Mouse (Mus musculus) CH12F3 (cell line): ENCODE data around the gene Olfr1239.

ENCODE experiments used
- in situ Hi-C: fragments of 300-500 bp; cut with MboI; formaldehyde crosslinking; loops from 2 replicates; pipeline ENCODE4 v1.14.3; 2020; ENCODE audit warnings: low sequenced_read_pairs

The Olfr1239 gene

DNA sequence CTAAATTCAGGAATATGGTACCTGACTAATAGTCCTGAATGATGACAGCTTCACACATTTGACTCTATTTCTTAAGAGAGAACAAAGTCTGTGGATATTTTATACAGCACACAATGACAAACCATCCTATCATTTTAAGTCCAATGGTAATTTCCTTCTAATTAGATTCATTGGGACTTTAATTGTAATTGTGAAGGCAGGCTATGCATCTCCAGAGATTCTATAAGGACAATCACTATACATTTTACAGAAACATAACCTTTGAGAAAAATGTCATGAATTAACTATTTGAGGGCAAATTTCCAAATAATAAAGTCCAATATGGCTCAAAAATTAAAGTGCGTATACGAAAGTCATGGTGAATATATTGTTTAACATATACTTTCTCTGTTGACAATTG, at the start of gene Olfr1239:
Gene Olfr1239, minus strand, starts transcription at position 101 of the 400 bp plus-strand sequence.
- in situ Hi-C loops: no loop called here

DNA sequence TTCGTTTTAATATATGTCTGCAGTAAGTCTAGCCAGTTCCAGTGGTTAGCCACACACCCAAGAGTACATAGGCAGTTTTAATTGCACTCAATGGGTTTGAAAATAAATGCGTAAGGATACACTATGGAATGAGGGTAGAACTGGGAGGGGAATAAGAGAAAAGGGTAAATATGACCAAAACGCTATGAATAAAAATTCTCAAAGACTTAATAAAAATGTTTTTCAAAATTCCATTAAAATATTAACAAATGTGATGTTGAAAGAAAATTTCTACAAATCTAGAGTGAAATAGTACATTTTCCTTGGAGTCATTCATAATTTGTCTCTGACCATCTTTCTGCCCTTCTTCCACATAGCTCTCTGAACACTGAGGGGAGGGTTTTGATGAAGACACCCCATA, 22.7 kb upstream of the Olfr1239 start, which contains the start of gene Olfr1240:
Gene Olfr1240, minus strand, starts transcription at position 101 of the 400 bp plus-strand sequence.
- in situ Hi-C loops: no loop called here

DNA sequence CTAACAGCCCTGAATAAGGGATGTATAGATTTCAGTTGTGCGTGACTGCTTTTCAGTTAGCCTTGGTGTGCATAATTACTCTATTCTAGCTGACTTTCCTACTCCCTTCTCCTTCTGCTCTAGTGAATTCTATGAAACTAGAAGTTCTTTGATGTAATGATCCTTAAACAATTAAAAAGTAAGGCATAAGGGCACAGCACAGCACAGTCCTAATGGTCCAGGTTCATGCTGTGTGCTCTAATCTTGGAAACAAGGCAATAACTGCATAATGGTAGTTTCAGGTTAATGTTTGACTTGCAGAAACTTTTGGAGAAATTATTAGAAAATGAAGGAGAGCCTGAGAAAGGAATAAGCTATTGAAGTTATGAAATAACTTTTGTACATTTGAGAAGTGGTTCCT, 5.7 kb downstream of the Olfr1239 start:
- in situ Hi-C loops: no loop called here

DNA sequence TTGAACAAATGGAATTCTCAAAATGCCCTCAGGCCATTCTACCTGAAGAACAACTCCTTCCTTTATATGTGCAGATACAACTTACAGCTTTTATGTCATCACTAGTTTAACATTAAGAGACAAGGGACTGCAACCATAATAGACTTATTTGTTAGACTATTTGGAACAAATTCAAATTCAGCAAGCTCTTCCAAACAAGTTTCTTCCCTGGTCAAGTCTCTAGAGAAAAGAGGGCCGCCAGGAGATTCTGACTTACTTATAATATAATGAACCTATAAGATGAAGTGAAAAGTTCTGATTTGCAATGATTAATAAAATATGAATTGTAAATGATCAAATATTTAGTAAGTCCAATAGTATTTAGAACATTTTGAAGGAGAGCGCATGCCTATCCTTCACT, 10.6 kb downstream of the Olfr1239 start, which contains the start of gene Olfr1238:
Gene Olfr1238, minus strand, starts transcription at position 101 of the 400 bp plus-strand sequence.
- in situ Hi-C loops: no loop called here

DNA sequence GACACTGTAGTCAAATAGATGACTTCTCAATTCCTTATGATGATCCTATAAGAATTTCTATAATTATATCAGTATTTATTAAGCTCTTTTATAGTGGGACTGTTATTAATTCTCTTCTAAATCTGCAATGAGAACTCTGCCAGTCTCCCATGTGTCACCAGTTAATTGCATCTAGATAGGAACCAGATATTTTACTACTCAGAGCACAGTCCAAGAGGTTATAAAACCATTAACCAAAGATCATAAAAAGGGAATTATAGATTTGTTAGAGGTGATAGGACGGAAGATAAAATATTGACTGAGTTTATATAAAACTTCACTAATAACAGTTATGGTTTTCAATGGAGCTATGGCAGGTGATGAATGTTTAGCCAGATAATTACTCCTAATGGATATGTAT, 19.3 kb downstream of the Olfr1239 start:
- in situ Hi-C loops: no loop called here
